Mouse (Mus musculus) thymus, adult 2 months (tissue): ENCODE data around the gene Stx8.

ENCODE experiments used
- CTCF ChIP-seq: fragments of 200-500 bp; IDR thresholded peaks from 2 replicates; pipeline ENCODE4 v1.5.1; 2012; ENCODE audit warnings: mild to moderate bottlenecking, control low read depth, low read length, moderate library complexity, borderline replicate concordance; ENCODE audit not compliant: control insufficient read depth, poor library complexity, insufficient read depth; ENCODE audit errors: extremely low read depth
- POLR2A ChIP-seq: fragments of 200-500 bp; IDR thresholded peaks from 2 replicates; pipeline ENCODE4 v1.6.1; 2012; ENCODE audit warnings: mild to moderate bottlenecking, low read length, control low read depth, moderate library complexity; ENCODE audit not compliant: control insufficient read depth, poor library complexity, insufficient read depth; ENCODE audit errors: extremely low read depth

- TF ChIP-seq POLR2A: no peak
- TF ChIP-seq CTCF: no peak
These were observed 39.5 kb upstream of the Stx8 start for GRCm38 (mm10) chr11:67926348-67927055.
